Mouse (Mus musculus) lung, postnatal 36 days (tissue): ENCODE measurements around the gene Atp5j.

ENCODE experiments used
- DNase-seq: peaks from one replicate; pipeline ENCODE4 v3.0.0; 2022; ENCODE audit warnings: mixed read lengths

Gene Atp5j

GRCm38 (mm10) chr16:84835441-84835822 lies at the start of gene Atp5j:
Gene Atp5j (minus strand): TSS chr16:84835625.
- DNase-seq, result peak; percentile 93

GRCm38 (mm10) chr16:84884572-84884971 lies 49.1 kb upstream of the Atp5j start:
- no peak for DNase-seq

- DNase-seq, result no peak
Measured at GRCm38 (mm10) chr16:84881754-84882321, 46.4 kb upstream of the Atp5j start.

GRCm38 (mm10) chr16:84881168-84881567 lies 45.7 kb upstream of the Atp5j start:
- DNase-seq, result no peak

GRCm38 (mm10) chr16:84879146-84879545 lies 43.7 kb upstream of the Atp5j start:
- DNase-seq, result peak; percentile 83

- DNase-seq, result no peak
Measured at GRCm38 (mm10) chr16:84876082-84876481, 40.7 kb upstream of the Atp5j start.

GRCm38 (mm10) chr16:84875718-84876035 lies 40.3 kb upstream of the Atp5j start:
- DNase-seq, result no peak

- DNase-seq, result peak; percentile 14
Measured at GRCm38 (mm10) chr16:84875012-84875717, 39.7 kb upstream of the Atp5j start.

- DNase-seq, result no peak
Measured at GRCm38 (mm10) chr16:84873805-84874204, 38.4 kb upstream of the Atp5j start.

GRCm38 (mm10) chr16:84864656-84865055 lies 29.2 kb upstream of the Atp5j start:
- no peak for DNase-seq

GRCm38 (mm10) chr16:84853492-84853891 lies 18.1 kb upstream of the Atp5j start:
- DNase-seq, result no peak

GRCm38 (mm10) chr16:84838576-84838975 lies 3.2 kb upstream of the Atp5j start:
- no peak for DNase-seq

GRCm38 (mm10) chr16:84835823-84836743 lies 658 bp upstream of the Atp5j start:
- DNase-seq, result peak; percentile 67

GRCm38 (mm10) chr16:84834745-84835440 lies 532 bp downstream of the Atp5j start, which contains the start of gene Gabpa:
Gene Gabpa (plus strand): TSS chr16:84834925.
- DNase-seq, result peak; percentile 96

GRCm38 (mm10) chr16:84834344-84834743 lies 1.1 kb downstream of the Atp5j start:
- DNase-seq, result no peak

- no peak for DNase-seq
Measured at GRCm38 (mm10) chr16:84832736-84833135, 2.7 kb downstream of the Atp5j start.

- DNase-seq, result no peak
Measured at GRCm38 (mm10) chr16:84831696-84832095, 3.7 kb downstream of the Atp5j start.

- DNase-seq, result peak; percentile 79
Measured at GRCm38 (mm10) chr16:84825009-84825408, 10.4 kb downstream of the Atp5j start.

GRCm38 (mm10) chr16:84817423-84817822 lies 18.0 kb downstream of the Atp5j start:
- peak; percentile 61 for DNase-seq

- DNase-seq, result no peak
Measured at GRCm38 (mm10) chr16:84814511-84814910, 20.9 kb downstream of the Atp5j start.

GRCm38 (mm10) chr16:84813852-84814251 lies 21.6 kb downstream of the Atp5j start:
- no peak for DNase-seq

GRCm38 (mm10) chr16:84810254-84810653 lies 25.2 kb downstream of the Atp5j start:
- DNase-seq, result no peak

GRCm38 (mm10) chr16:84807874-84808273 lies 27.6 kb downstream of the Atp5j start:
- DNase-seq, result no peak
